Mouse (Mus musculus): Measurements from ENCODE around the gene Cdk19. TPM values are rescaled to one million over a fixed set of nuclear protein-coding genes. Genes with fewer than 3 reads are reported as not detected.
"Not testable (repeated sequence)": the region's sequence is repeated elsewhere in the genome, so short reads cannot be mapped to it uniquely, and the experiment has no call there.

The Cdk19 gene
- polyA plus RNA-seq, 1 experiment from 2014 or later, result 8.3 TPM

DNA sequence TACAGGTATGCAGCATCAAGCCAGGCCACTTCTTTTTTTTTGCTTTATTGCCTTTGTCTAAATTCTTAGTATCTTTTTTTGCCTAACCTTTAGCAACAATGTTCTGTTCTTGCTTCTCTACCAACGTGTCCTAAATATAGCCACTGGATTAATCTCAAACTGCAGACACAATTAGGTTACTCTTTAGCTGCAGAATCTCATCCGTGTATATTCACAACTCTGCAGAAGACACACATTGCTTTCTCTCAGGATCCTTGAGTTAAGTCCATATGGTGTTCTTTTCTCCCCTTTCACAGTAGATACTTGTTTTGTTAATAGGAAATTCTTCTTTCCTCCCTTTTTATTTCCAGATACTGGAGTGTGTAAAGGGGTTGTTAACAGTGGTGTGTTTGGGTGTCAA, 70.0 kb downstream of the Cdk19 start:
- Histone ChIP-seq H3K4me1 (no peaks in the 10 kb centered on the region), H3K9ac (no peak overlapping the region), H3K36me3 (no peaks in the 10 kb centered on the region), H3K4me3 (replicated peaks) (no peak overlapping the region), H3K27ac (no peak overlapping the region), H3K27me3 (replicated peaks) (no peaks in the 10 kb centered on the region), H3K4me2 (no peak overlapping the region), H3K9me3 (no peaks in the 10 kb centered on the region)
- 83% methylated on average over 2 of the region's 2 CpGs for WGBS
- no peak for ATAC-seq (ENCODE audit: insufficient read depth, low FRiP score, low read depth)

DNA sequence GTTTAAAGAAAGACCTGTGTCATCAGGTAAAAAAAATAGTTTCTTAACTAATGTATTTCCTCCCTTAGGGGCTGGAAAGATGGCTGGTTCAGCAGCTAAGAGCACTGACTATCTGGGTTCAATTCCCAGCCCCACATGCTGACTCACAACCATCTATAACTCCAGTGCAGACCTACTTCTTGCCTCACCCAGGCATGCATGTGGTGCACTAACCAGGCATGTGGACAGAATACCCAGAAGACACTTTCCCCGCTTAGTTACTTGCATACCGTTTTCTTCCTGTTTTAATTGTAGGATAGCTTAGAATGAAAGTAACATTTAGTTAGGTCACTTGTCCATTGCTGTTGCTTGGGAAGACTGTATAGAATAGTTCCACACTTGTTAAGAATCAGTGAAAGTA, 72.0 kb downstream of the Cdk19 start:
- H3K4me1 ChIP-seq, result no peaks in the 10 kb centered on the region
- H3K27me3 ChIP-seq (replicated peaks), result no peaks in the 10 kb centered on the region
- no peak overlapping the region for H3K4me2 ChIP-seq
- H3K9me3 ChIP-seq, result no peaks in the 10 kb centered on the region
- ATAC-seq (ENCODE audit: insufficient read depth, low FRiP score, low read depth), result no peak
- no peak overlapping the region for H3K9ac ChIP-seq
- no peak overlapping the region for H3K4me3 ChIP-seq (replicated peaks)
- no peaks in the 10 kb centered on the region for H3K36me3 ChIP-seq
- H3K27ac ChIP-seq, result no peak overlapping the region
- 91% methylated on average over 2 of the region's 2 CpGs for WGBS

- Histone ChIP-seq H3K4me2 (no peak overlapping the region), H3K27ac (peak overlapping the region; percentile 57), H3K4me3 (replicated peaks) (no peak overlapping the region), H3K9me3 (no peaks in the 10 kb centered on the region), H3K27me3 (replicated peaks) (no peaks in the 10 kb centered on the region), H3K4me1 (peaks cover 7% of the 10 kb centered on the region), H3K36me3 (no peaks in the 10 kb centered on the region), H3K9ac (no peak overlapping the region)
- 47% methylated on average over 7 of the region's 7 CpGs for whole genome bisulfite sequencing
- no peak for ATAC-seq (ENCODE audit: insufficient read depth, low FRiP score, low read depth)
These were observed 77.6 kb downstream of the Cdk19 start for GRCm38 (mm10) chr10:40416944-40417343.

DNA sequence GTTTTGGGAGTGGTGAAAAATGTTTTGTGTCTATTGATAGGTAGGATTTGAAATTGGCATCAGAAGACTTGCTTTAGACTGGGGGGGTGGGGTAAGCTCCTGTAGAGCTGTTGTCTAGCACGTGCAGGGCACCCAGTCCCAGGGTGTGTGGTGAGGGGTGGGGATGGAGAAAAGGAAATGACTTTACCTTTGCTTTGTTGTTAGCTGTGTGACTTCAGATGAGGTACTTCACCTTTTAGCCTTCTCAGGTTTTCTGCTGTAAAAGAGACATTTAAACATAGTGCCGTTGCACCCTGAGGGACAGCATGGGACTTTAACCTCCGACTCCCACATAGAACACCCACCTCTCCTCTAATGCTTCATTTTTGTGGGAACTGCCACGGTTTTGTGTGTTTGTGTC, 80.5 kb downstream of the Cdk19 start:
- Histone ChIP-seq H3K36me3 (no peaks in the 10 kb centered on the region), H3K27ac (no peak overlapping the region), H3K4me3 (replicated peaks) (no peak overlapping the region), H3K9me3 (no peaks in the 10 kb centered on the region), H3K27me3 (replicated peaks) (no peaks in the 10 kb centered on the region), H3K9ac (no peak overlapping the region), H3K4me2 (no peak overlapping the region), H3K4me1 (peaks cover 7% of the 10 kb centered on the region)
- ATAC-seq (ENCODE audit: insufficient read depth, low FRiP score, low read depth), result no peak
- 67% methylated on average over 4 of the region's 4 CpGs for WGBS

- 60% methylated on average over 2 of the region's 2 CpGs for WGBS
- Histone ChIP-seq H3K36me3 (no peaks in the 10 kb centered on the region), H3K9ac (no peak overlapping the region), H3K4me3 (replicated peaks) (no peak overlapping the region), H3K4me1 (peaks cover 12% of the 10 kb centered on the region), H3K9me3 (no peaks in the 10 kb centered on the region), H3K27ac (no peak overlapping the region), H3K4me2 (no peak overlapping the region), H3K27me3 (replicated peaks) (no peaks in the 10 kb centered on the region)
- ATAC-seq (ENCODE audit: insufficient read depth, low FRiP score, low read depth), result no peak
These were observed 81.3 kb downstream of the Cdk19 start for GRCm38 (mm10) chr10:40420703-40421102.

GRCm38 (mm10) chr10:40421724-40422123, 82.4 kb downstream of the Cdk19 start:
- no peaks in the 10 kb centered on the region for H3K9me3 ChIP-seq
- H3K36me3 ChIP-seq, result no peaks in the 10 kb centered on the region
- H3K9ac ChIP-seq, result no peak overlapping the region
- H3K4me1 ChIP-seq, result peaks cover 12% of the 10 kb centered on the region
- H3K27ac ChIP-seq, result no peak overlapping the region
- H3K27me3 ChIP-seq (replicated peaks), result no peaks in the 10 kb centered on the region
- no peak overlapping the region for H3K4me2 ChIP-seq
- ATAC-seq (ENCODE audit: insufficient read depth, low FRiP score, low read depth), result no peak
- H3K4me3 ChIP-seq (replicated peaks), result no peak overlapping the region
- 80% methylated on average over 2 of the region's 2 CpGs for WGBS

DNA sequence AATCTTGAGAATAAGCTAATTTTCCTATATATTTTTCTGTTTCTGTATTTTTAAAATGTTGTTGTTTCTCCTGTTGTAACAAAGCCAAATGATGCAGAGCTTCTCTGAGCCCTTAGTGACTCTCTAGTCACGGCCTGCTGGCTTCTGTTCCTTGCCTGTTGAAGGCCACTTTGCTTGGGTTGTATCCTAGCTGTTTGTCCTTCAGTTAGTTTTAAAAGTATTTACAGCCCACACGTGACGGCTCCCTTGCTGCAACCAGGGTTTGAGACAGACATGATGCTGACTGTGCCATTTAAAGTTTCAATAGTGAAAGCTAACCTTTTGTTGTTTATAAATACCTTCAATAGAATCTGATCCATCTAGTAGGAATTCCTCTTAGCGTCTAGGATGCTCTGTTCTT, 83.3 kb downstream of the Cdk19 start:
- no peak overlapping the region for H3K9ac ChIP-seq
- H3K27me3 ChIP-seq (replicated peaks), result no peaks in the 10 kb centered on the region
- no peaks in the 10 kb centered on the region for H3K9me3 ChIP-seq
- H3K27ac ChIP-seq, result no peak overlapping the region
- H3K4me1 ChIP-seq, result peaks cover 7% of the 10 kb centered on the region; the same call in 1 of the 2 replicates
- no peaks in the 10 kb centered on the region for H3K36me3 ChIP-seq
- ATAC-seq (ENCODE audit: insufficient read depth, low FRiP score, low read depth), result no peak
- no peak overlapping the region for H3K4me2 ChIP-seq
- no peak overlapping the region for H3K4me3 ChIP-seq (replicated peaks)
- 50% methylated on average over 4 of the region's 4 CpGs for WGBS

- H3K27ac ChIP-seq; H3K4me1 ChIP-seq; H3K36me3 ChIP-seq; H3K9ac ChIP-seq; H3K27me3 ChIP-seq (replicated peaks); ATAC-seq (ENCODE audit: insufficient read depth, low FRiP score, low read depth); H3K4me3 ChIP-seq (replicated peaks); H3K4me2 ChIP-seq; H3K9me3 ChIP-seq: not testable (repeated sequence)
- WGBS, result 90% methylated on average over 4 of the region's 4 CpGs
These were observed 85.1 kb downstream of the Cdk19 start for GRCm38 (mm10) chr10:40424428-40424827.

DNA sequence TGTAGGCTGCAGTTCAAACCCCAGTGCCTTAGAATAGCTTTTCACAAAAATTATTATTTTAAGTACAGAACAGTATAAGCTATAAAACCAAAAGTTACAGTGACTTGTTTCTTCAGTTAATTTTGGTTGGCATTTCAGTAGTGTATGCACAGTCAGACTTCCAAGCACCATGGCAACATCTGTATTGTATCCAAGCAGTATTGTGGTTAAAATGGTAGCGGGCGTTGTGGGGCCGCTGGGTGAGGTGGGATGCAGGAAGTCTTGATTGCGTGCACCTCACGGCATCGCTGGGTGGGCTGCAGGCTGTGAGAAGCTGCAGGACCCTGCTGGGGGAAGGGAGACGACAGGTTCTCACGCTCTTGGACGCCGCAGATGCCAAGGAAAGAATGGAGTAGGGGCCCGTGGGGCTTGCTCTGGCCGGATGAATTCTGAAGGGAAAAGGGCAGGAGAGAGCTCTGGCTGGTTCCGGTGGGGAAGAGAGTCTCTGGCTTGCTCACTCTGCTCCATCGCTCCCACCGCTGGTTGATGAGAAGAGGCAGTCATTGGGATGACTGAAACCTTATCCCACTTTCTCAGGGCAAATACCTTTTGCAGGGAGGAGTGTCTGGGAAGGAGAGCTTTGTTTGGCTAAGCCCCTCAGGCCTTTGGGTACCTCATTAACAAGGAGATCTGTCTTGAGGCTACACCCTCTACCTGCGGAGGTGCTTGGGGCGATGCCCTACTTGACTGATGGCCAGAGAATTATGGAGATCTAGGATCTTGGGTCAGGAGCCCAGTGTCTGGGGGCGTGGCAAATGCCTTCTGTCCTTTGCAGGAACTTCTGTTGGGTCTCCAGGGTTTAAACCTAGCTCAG, 86.1 kb downstream of the Cdk19 start:
- Histone ChIP-seq H3K4me2 (peak overlapping the region; percentile 33; the same call in 1 of the 2 replicates), H3K4me1 (peaks cover 7% of the 10 kb centered on the region; the same call in 1 of the 2 replicates), H3K27me3 (replicated peaks) (no peaks in the 10 kb centered on the region), H3K4me3 (replicated peaks) (no peak overlapping the region), H3K27ac (no peak overlapping the region), H3K36me3 (no peaks in the 10 kb centered on the region), H3K9ac (no peak overlapping the region), H3K9me3 (no peaks in the 10 kb centered on the region)
- WGBS, result 35% methylated on average over 18 of the region's 18 CpGs
- no peak for ATAC-seq (ENCODE audit: insufficient read depth, low FRiP score, low read depth)

DNA sequence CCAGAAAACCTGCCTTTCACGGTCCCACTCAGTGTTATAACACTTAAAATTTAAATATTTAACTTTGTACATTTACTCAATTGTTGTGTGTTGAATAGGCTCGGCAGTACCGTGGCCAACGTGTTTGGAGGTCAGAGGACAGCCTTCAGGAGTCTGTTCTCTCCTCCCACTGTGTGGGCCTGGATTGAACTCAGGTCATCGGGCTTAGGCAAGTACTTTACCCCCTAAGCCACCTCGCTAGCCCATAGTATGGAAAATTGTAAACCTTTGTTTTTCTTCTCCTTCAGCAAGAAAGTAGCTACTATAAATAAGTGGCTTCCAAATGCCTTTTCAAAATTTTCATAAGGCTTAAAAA, 86.7 kb downstream of the Cdk19 start:
- H3K27ac ChIP-seq, result no peak overlapping the region
- H3K9me3 ChIP-seq, result no peaks in the 10 kb centered on the region
- H3K36me3 ChIP-seq, result no peaks in the 10 kb centered on the region
- H3K27me3 ChIP-seq (replicated peaks), result no peaks in the 10 kb centered on the region
- ATAC-seq (ENCODE audit: insufficient read depth, low FRiP score, low read depth), result no peak
- H3K4me2 ChIP-seq, result no peak overlapping the region
- WGBS, result 44% methylated on average over 6 of the region's 6 CpGs
- peaks cover 7% of the 10 kb centered on the region; the same call in 1 of the 2 replicates for H3K4me1 ChIP-seq
- H3K9ac ChIP-seq, result no peak overlapping the region
- H3K4me3 ChIP-seq (replicated peaks), result no peak overlapping the region

DNA sequence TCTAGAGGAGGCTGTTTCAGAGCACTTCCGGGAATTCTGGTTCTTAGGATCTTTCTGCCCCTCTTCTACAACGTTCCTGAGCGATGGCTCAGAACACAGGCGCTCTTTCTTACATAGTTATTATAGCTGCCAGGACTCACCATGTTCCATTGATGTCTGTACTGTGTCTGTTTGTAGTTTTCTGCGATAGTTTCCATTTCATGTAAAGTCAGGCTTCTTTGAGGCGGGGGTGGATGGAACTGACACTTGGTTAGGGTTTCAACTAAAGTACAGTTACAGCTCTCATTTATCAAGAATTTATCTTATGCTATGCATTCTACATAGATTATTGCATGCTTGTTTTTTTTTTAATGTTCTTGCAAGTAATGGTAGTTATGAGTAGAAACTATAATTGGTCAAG, 89.3 kb downstream of the Cdk19 start:
- ATAC-seq (ENCODE audit: insufficient read depth, low FRiP score, low read depth), result no peak
- Histone ChIP-seq H3K9ac (no peak overlapping the region), H3K36me3 (no peaks in the 10 kb centered on the region), H3K27me3 (replicated peaks) (no peaks in the 10 kb centered on the region), H3K4me2 (no peak overlapping the region), H3K27ac (no peak overlapping the region), H3K4me1 (peaks cover 7% of the 10 kb centered on the region; the same call in 1 of the 2 replicates), H3K4me3 (replicated peaks) (no peak overlapping the region), H3K9me3 (no peaks in the 10 kb centered on the region)
- WGBS, result 70% methylated on average over 6 of the region's 6 CpGs

DNA sequence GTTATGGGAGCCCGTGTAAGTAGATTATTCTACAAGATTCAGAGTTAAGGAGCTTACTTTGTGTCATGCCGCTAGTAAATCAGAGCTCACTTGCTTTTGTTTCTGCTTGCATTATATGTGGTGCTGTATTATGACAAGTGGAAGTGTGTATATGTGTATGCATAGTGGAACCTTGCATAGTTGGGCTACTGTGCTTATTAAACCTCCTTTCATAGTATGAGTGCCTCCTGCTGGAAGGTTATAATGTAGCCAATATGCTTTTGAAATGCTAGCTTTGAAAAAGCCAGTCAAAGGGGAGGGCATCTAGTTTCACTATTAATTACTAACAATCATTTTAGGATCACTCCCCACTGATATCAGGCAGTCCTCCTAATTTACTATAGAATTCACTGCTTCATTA, 89.7 kb downstream of the Cdk19 start:
- no peaks in the 10 kb centered on the region for H3K9me3 ChIP-seq
- no peak overlapping the region for H3K27ac ChIP-seq
- H3K27me3 ChIP-seq (replicated peaks), result no peaks in the 10 kb centered on the region
- 66% methylated on average over 2 of the region's 2 CpGs for WGBS
- peaks cover 7% of the 10 kb centered on the region; the same call in 1 of the 2 replicates for H3K4me1 ChIP-seq
- H3K4me2 ChIP-seq, result no peak overlapping the region
- H3K4me3 ChIP-seq (replicated peaks), result no peak overlapping the region
- no peaks in the 10 kb centered on the region for H3K36me3 ChIP-seq
- H3K9ac ChIP-seq, result no peak overlapping the region
- ATAC-seq (ENCODE audit: insufficient read depth, low FRiP score, low read depth), result no peak
